Mouse (Mus musculus): ENCODE measurements around the gene Gm11639. TPM values are rescaled to one million over a fixed set of nuclear protein-coding genes. Genes with fewer than 3 reads are reported as not detected.
"Not testable (repeated sequence)": the region's sequence is repeated elsewhere in the genome, so short reads cannot be mapped to it uniquely, and the experiment has no call there.

The Gm11639 gene
- total and polyA plus RNA-seq, 3 experiments, result 0.21 to 0.67 (median 0.32) TPM

- TF ChIP-seq POLR2AphosphoS2 (IDR thresholded peaks at IDR 0.05; ENCODE audit: low read depth, low read length) (no peak), E2F4 (IDR thresholded peaks at IDR 0.05; ENCODE audit: insufficient replicate concordance, low read depth, low read length) (no peak), TCF12 (IDR thresholded peaks at IDR 0.05; ENCODE audit: low read depth, low read length) (no peak), CHD2 (IDR thresholded peaks at IDR 0.05; ENCODE audit: low read length) (no peak), UBTF (IDR thresholded peaks at IDR 0.05; ENCODE audit: low read depth, low read length) (no peak), BHLHE40 (IDR thresholded peaks at IDR 0.05; ENCODE audit: low read depth, low read length) (no peak), ELF1 (IDR thresholded peaks at IDR 0.05; ENCODE audit: low read depth, low read length) (no peak), ZC3H11A (IDR thresholded peaks at IDR 0.05; ENCODE audit: low read depth, low read length) (no peak), USF1 (IDR thresholded peaks at IDR 0.05; ENCODE audit: low read depth, low read length) (no peak)
- Histone ChIP-seq H3K79me2 (replicated peaks; ENCODE audit: control insufficient read depth, extremely low read depth, insufficient read depth, poor library complexity, severe bottlenecking) (no peaks in the 10 kb centered on the region), H3K4me1 (ENCODE audit: control insufficient read depth in 1 of 2, insufficient read depth in 2 of 2) (no peaks in the 10 kb centered on the region), H3K4me2 (ENCODE audit: insufficient read depth, low read depth, poor library complexity, severe bottlenecking) (no peak within 1 kb of the TSS), H3K9ac (ENCODE audit: insufficient read depth, low read depth) (no peak within 1 kb of the TSS), H3K9me3 (replicated peaks; ENCODE audit: low read length) (peaks cover 3% of the 10 kb centered on the region), H3K36me3 (replicated peaks in 1 of 2; ENCODE audit: control insufficient read depth in 1 of 2, insufficient read depth in 1 of 2, low read length in 1 of 2) (peaks cover 4 to 7% of the 10 kb centered on the region in 2 experiments), H3K27me3 (replicated peaks) (no peaks in the 10 kb centered on the region), H3K27ac (ENCODE audit: insufficient read depth, low read depth) (no peak within 1 kb of the TSS), H3K4me3 (replicated peaks in 1 of 3; ENCODE audit: low read depth in 2 of 3, low read length in 2 of 3, poor library complexity in 1 of 3) (no peak within 1 kb of the TSS)
- in situ Hi-C loops (cut with MboI; ENCODE audit: low pct_ligation_motif_present, low pct_unique_long_range_greater_than_20kb, low sequenced_read_pairs), result no loop called here
- dilution Hi-C loops (cut with MboI; ENCODE audit: extremely low pct_ligation_motif_present, extremely low pct_unique_long_range_greater_than_20kb, low sequenced_read_pairs), result no loop called here
- DNase-seq (ENCODE audit: extremely low read depth), result no peak
Observed at GRCm38 (mm10) chr11:105063292-105063691, 377.8 kb downstream of the Gm11639 start, which contains the start of gene Efcab3. TSS of gene Efcab3 (plus strand) at chr11:105063592.

- H3K27ac ChIP-seq (ENCODE audit: insufficient read depth, low read depth); H3K4me1 ChIP-seq (ENCODE audit: control insufficient read depth in 1 of 2, insufficient read depth in 2 of 2); H3K27me3 ChIP-seq (replicated peaks); H3K9me3 ChIP-seq (replicated peaks; ENCODE audit: low read length); dilution Hi-C loops (cut with MboI; ENCODE audit: extremely low pct_ligation_motif_present, extremely low pct_unique_long_range_greater_than_20kb, low sequenced_read_pairs); H3K4me3 ChIP-seq (replicated peaks in 1 of 3; ENCODE audit: low read depth in 2 of 3, low read length in 2 of 3, poor library complexity in 1 of 3); DNase-seq (ENCODE audit: extremely low read depth); H3K36me3 ChIP-seq (replicated peaks in 1 of 2; ENCODE audit: control insufficient read depth in 1 of 2, insufficient read depth in 1 of 2, low read length in 1 of 2); in situ Hi-C loops (cut with MboI; ENCODE audit: low pct_ligation_motif_present, low pct_unique_long_range_greater_than_20kb, low sequenced_read_pairs); H3K4me2 ChIP-seq (ENCODE audit: insufficient read depth, low read depth, poor library complexity, severe bottlenecking); H3K79me2 ChIP-seq (replicated peaks; ENCODE audit: control insufficient read depth, extremely low read depth, insufficient read depth, poor library complexity, severe bottlenecking); H3K9ac ChIP-seq (ENCODE audit: insufficient read depth, low read depth): not testable (repeated sequence)
Observed at GRCm38 (mm10) chr11:105112448-105112847, 426.9 kb downstream of the Gm11639 start.

GRCm38 (mm10) chr11:105117814-105118213 lies 432.3 kb downstream of the Gm11639 start:
- no peaks in the 10 kb centered on the region for H3K36me3 ChIP-seq (replicated peaks in 1 of 2; ENCODE audit: control insufficient read depth in 1 of 2, insufficient read depth in 1 of 2, low read length in 1 of 2)
- DNase-seq (ENCODE audit: extremely low read depth), result no peak
- no peak overlapping the region for H3K4me2 ChIP-seq (ENCODE audit: insufficient read depth, low read depth, poor library complexity, severe bottlenecking)
- dilution Hi-C loops (cut with MboI; ENCODE audit: extremely low pct_ligation_motif_present, extremely low pct_unique_long_range_greater_than_20kb, low sequenced_read_pairs), result no loop called here
- in situ Hi-C loops (cut with MboI; ENCODE audit: low pct_ligation_motif_present, low pct_unique_long_range_greater_than_20kb, low sequenced_read_pairs), result no loop called here
- no peak overlapping the region for H3K4me3 ChIP-seq (replicated peaks in 1 of 3; ENCODE audit: low read depth in 2 of 3, low read length in 2 of 3, poor library complexity in 1 of 3)
- H3K27me3 ChIP-seq (replicated peaks), result no peaks in the 10 kb centered on the region
- no peaks in the 10 kb centered on the region for H3K79me2 ChIP-seq (replicated peaks; ENCODE audit: control insufficient read depth, extremely low read depth, insufficient read depth, poor library complexity, severe bottlenecking)
- no peak overlapping the region for H3K9ac ChIP-seq (ENCODE audit: insufficient read depth, low read depth)
- TF ChIP-seq HCFC1 (IDR thresholded peaks at IDR 0.05; ENCODE audit: low read depth, low read length) (no peak), POLR2AphosphoS2 (IDR thresholded peaks at IDR 0.05; ENCODE audit: low read depth, low read length) (no peak), ELF1 (IDR thresholded peaks at IDR 0.05; ENCODE audit: low read depth, low read length) (no peak)
- no peak overlapping the region for H3K27ac ChIP-seq (ENCODE audit: insufficient read depth, low read depth)
- peaks cover 0 to 15% of the 10 kb centered on the region in 2 experiments; a peak in 2 of 4 replicates for H3K4me1 ChIP-seq (ENCODE audit: control insufficient read depth in 1 of 2, insufficient read depth in 2 of 2)
- no peaks in the 10 kb centered on the region for H3K9me3 ChIP-seq (replicated peaks; ENCODE audit: low read length)

Data from CH12.LX (cell line).